21 mouse cellular contexts compared by ENCODE assay signal in genomic region chr13:97423298-97423817, GRCm38 (mm10).
DNase-seq lines count a peak whose midpoint lies in the region; ATAC-seq and TF ChIP-seq lines count a peak whose summit lies in the region.
"Had no signal": no experiment of that assay in that cellular context is flagged by ENCODE, and none has a peak within 500 bp of the region (broad histone marks: within the 10 kb centered on the region; RNA-seq: fewer than 3 reads in every experiment).

No protein-coding gene starts in this region.

- TF ChIP-seq CTCF in intestine, postnatal 0 days (IDR thresholded peaks at IDR 0.05; ENCODE audit: low read depth) = no peak

- H3K9me3 ChIP-seq in intestine, embryonic 14.5 days (ENCODE audit: control insufficient read depth, low read length) = no peaks in the 10 kb centered on the region
- H3K9me3 ChIP-seq in intestine, postnatal 0 days (ENCODE audit: control insufficient read depth) = no peaks in the 10 kb centered on the region
- no peaks in the 10 kb centered on the region for H3K9me3 ChIP-seq in neural tube, embryonic 13.5 days
- H3K9me3 ChIP-seq in forebrain, embryonic 11.5 days (ENCODE audit: control insufficient read depth, low read length) = no peaks in the 10 kb centered on the region
- no peaks in the 10 kb centered on the region for H3K9me3 ChIP-seq in neural tube, embryonic 15.5 days (replicated peaks)
- H3K9me3 ChIP-seq: heart, embryonic 13.5 days; intestine, embryonic 15.5 days; megakaryocyte, embryonic 14.5 days; neural tube, embryonic 12.5 days had no signal

- ATAC-seq in intestine, embryonic 14.5 days (replicated peaks; ENCODE audit: low FRiP score, low TSS enrichment, low read depth) = no peak
- no peak for ATAC-seq in intestine, postnatal 0 days
- ATAC-seq in neural tube, embryonic 13.5 days (ENCODE audit: low read depth) = 0 out of 2 replicates have a peak, but pooled peaks have one; percentile 40
- no peak for ATAC-seq in forebrain, embryonic 11.5 days (replicated peaks; ENCODE audit: low FRiP score)
- ATAC-seq in neural tube, embryonic 15.5 days (ENCODE audit: low FRiP score) = 0 out of 2 replicates have a peak, but pooled peaks have one; percentile 50
- ATAC-seq: intestine, embryonic 15.5 days; Patski had no signal

- peak; percentile 25 for DNase-seq in intestine, embryonic 14.5 days (ENCODE audit: low spot score)
- no peak for DNase-seq in neural tube, embryonic 10.5 days (ENCODE audit: extremely low spot score, low spot score)
- DNase-seq in forebrain, embryonic 11.5 days (ENCODE audit: low spot score) = no peak
- no peak for DNase-seq in ovary, adult 18-20 months (ENCODE audit: low spot score)
- DNase-seq: adrenal gland, adult 8-10 months; cerebellum, adult 11 months; cerebellum, postnatal 10 days; gastrocnemius, adult 2 months; left cerebral cortex, postnatal 4 days; lung, adult 18-20 months; lung, postnatal 14 days; thymus, postnatal 36 days had no signal

- no peaks in the 10 kb centered on the region for H3K27me3 ChIP-seq in intestine, embryonic 14.5 days (replicated peaks; ENCODE audit: control insufficient read depth, insufficient read depth, low read length)
- no peaks in the 10 kb centered on the region for H3K27me3 ChIP-seq in intestine, postnatal 0 days (replicated peaks; ENCODE audit: control insufficient read depth, insufficient read depth, low read length)
- no peaks in the 10 kb centered on the region for H3K27me3 ChIP-seq in neural tube, embryonic 13.5 days
- H3K27me3 ChIP-seq in forebrain, embryonic 11.5 days (ENCODE audit: control insufficient read depth, insufficient read depth, low read length) = no peaks in the 10 kb centered on the region
- H3K27me3 ChIP-seq in neural tube, embryonic 15.5 days (replicated peaks) = no peaks in the 10 kb centered on the region
- H3K27me3 ChIP-seq: intestine, embryonic 15.5 days; neural tube, embryonic 12.5 days; Patski had no signal

- H3K4me1 ChIP-seq in intestine, embryonic 14.5 days (replicated peaks; ENCODE audit: control insufficient read depth, insufficient read depth, low read length) = 0 out of 2 replicates have a peak, but pooled peaks cover 5% of the 10 kb centered on the region
- H3K4me1 ChIP-seq in intestine, postnatal 0 days (replicated peaks; ENCODE audit: control insufficient read depth, insufficient read depth, low read length) = no peaks in the 10 kb centered on the region
- H3K4me1 ChIP-seq in neural tube, embryonic 13.5 days (replicated peaks) = peaks cover 19% of the 10 kb centered on the region
- H3K4me1 ChIP-seq in forebrain, embryonic 11.5 days (replicated peaks; ENCODE audit: control insufficient read depth, insufficient read depth, low read length) = 0 out of 2 replicates have a peak, but pooled peaks cover 2% of the 10 kb centered on the region
- peaks cover 14% of the 10 kb centered on the region for H3K4me1 ChIP-seq in neural tube, embryonic 15.5 days
- H3K4me1 ChIP-seq: intestine, embryonic 15.5 days; megakaryocyte, embryonic 14.5 days had no signal

- H3K27ac ChIP-seq in intestine, embryonic 14.5 days (ENCODE audit: low read depth) = no peak overlapping the region
- H3K27ac ChIP-seq in intestine, postnatal 0 days (ENCODE audit: low read depth, low read length) = no peak overlapping the region
- peak overlapping the region; percentile 30; the same call in 1 of the 2 replicates for H3K27ac ChIP-seq in neural tube, embryonic 13.5 days (replicated peaks)
- no peak overlapping the region for H3K27ac ChIP-seq in forebrain, embryonic 11.5 days (ENCODE audit: low read depth, low read length)
- 0 out of 2 replicates have a peak overlapping the region, but pooled peaks have one; percentile 19 for H3K27ac ChIP-seq in neural tube, embryonic 15.5 days (replicated peaks)
- H3K27ac ChIP-seq: gastrocnemius, adult 2 months; heart, embryonic 13.5 days; intestine, embryonic 15.5 days; neural tube, embryonic 12.5 days had no signal

- H3K36me3 ChIP-seq in intestine, embryonic 14.5 days (ENCODE audit: control insufficient read depth, insufficient read depth, low read length) = no peaks in the 10 kb centered on the region
- no peaks in the 10 kb centered on the region for H3K36me3 ChIP-seq in intestine, postnatal 0 days (ENCODE audit: control insufficient read depth, insufficient read depth)
- no peaks in the 10 kb centered on the region for H3K36me3 ChIP-seq in neural tube, embryonic 13.5 days
- H3K36me3 ChIP-seq in forebrain, embryonic 11.5 days (ENCODE audit: control insufficient read depth, insufficient read depth, low read length) = no peaks in the 10 kb centered on the region
- H3K36me3 ChIP-seq in neural tube, embryonic 15.5 days = no peaks in the 10 kb centered on the region
- H3K36me3 ChIP-seq: heart, embryonic 13.5 days; intestine, embryonic 15.5 days; neural tube, embryonic 12.5 days had no signal

- no peak overlapping the region for H3K4me3 ChIP-seq in intestine, embryonic 14.5 days (ENCODE audit: low read depth, low read length)
- no peak overlapping the region for H3K4me3 ChIP-seq in intestine, postnatal 0 days (ENCODE audit: low read depth, low read length)
- no peak overlapping the region for H3K4me3 ChIP-seq in neural tube, embryonic 13.5 days
- no peak overlapping the region for H3K4me3 ChIP-seq in forebrain, embryonic 11.5 days (ENCODE audit: low read depth, low read length)
- no peak overlapping the region for H3K4me3 ChIP-seq in neural tube, embryonic 15.5 days (replicated peaks)
- H3K4me3 ChIP-seq: gastrocnemius, adult 2 months; heart, embryonic 13.5 days; intestine, embryonic 15.5 days; megakaryocyte, embryonic 14.5 days; neural tube, embryonic 12.5 days had no signal

- 62% methylated on average over 5 of the region's 5 CpGs for WGBS in intestine, embryonic 14.5 days
- WGBS in intestine, postnatal 0 days = 76% methylated on average over 5 of the region's 5 CpGs
- WGBS in neural tube, embryonic 13.5 days = 57% methylated on average over 5 of the region's 5 CpGs
- 81% methylated on average over 5 of the region's 5 CpGs for WGBS in forebrain, embryonic 11.5 days
- 56% methylated on average over 5 of the region's 5 CpGs for WGBS in neural tube, embryonic 15.5 days

- H3K9ac ChIP-seq in intestine, embryonic 14.5 days (ENCODE audit: low read length) = no peak overlapping the region
- no peak overlapping the region for H3K9ac ChIP-seq in intestine, postnatal 0 days (ENCODE audit: low read depth, low read length)
- no peak overlapping the region for H3K9ac ChIP-seq in neural tube, embryonic 13.5 days
- H3K9ac ChIP-seq in forebrain, embryonic 11.5 days (ENCODE audit: low read length) = 0 out of 2 replicates have a peak overlapping the region, but pooled peaks have one; percentile 16
- no peak overlapping the region for H3K9ac ChIP-seq in neural tube, embryonic 15.5 days (replicated peaks)
- H3K9ac ChIP-seq: heart, embryonic 13.5 days; intestine, embryonic 15.5 days; neural tube, embryonic 12.5 days had no signal

- no peak overlapping the region for H3K4me2 ChIP-seq in intestine, embryonic 14.5 days (ENCODE audit: low read length)
- H3K4me2 ChIP-seq in intestine, postnatal 0 days (replicated peaks; ENCODE audit: low read depth) = no peak overlapping the region
- no peak overlapping the region for H3K4me2 ChIP-seq in neural tube, embryonic 13.5 days
- no peak overlapping the region for H3K4me2 ChIP-seq in forebrain, embryonic 11.5 days (ENCODE audit: low read depth, low read length, severe bottlenecking)
- H3K4me2 ChIP-seq in neural tube, embryonic 15.5 days = no peak overlapping the region
- H3K4me2 ChIP-seq: heart, embryonic 13.5 days; intestine, embryonic 15.5 days; liver, embryonic 11.5 days; neural tube, embryonic 12.5 days had no signal

Comparison
In these comparisons a context has a peak if more than half of its experiments do, and no peak if none do; other contexts are left out.
1. ATAC-seq: peak in neural tube, embryonic 13.5 days (single experiment) and neural tube, embryonic 15.5 days (single experiment); none in intestine, embryonic 14.5 days (single experiment), intestine, postnatal 0 days (single experiment) and forebrain, embryonic 11.5 days (single experiment).
2. H3K27ac ChIP-seq: peak in neural tube, embryonic 13.5 days (single experiment) and neural tube, embryonic 15.5 days (single experiment); none in intestine, embryonic 14.5 days (single experiment), intestine, postnatal 0 days (single experiment) and forebrain, embryonic 11.5 days (single experiment).